Mouse (Mus musculus) lung, embryonic 15.5 days (tissue): Measurements from ENCODE around the gene Arhgef3. TPM values are rescaled to one million over a fixed set of nuclear protein-coding genes. Genes with fewer than 3 reads are reported as not detected.
A peak's percentile ranks its signal among the peaks of the same experiment; 100 is the strongest.

ENCODE experiments used
- ATAC-seq: fragments of 200-750 bp; cut with Nextera tagmentation; 2 replicates; pipeline ENCODE4 v1.8.0; 2017; ENCODE audit warnings: moderate number of reproducible peaks, borderline replicate concordance; ENCODE audit not compliant: low FRiP score, low TSS enrichment; ENCODE audit errors: extremely low read depth
- H3K27ac ChIP-seq: fragments of 300-500 bp; sonication (generic); 2 replicates; pipeline ENCODE4 v1.5.1; 2015; ENCODE audit warnings: moderate library complexity, mild to moderate bottlenecking, inconsistent platforms
- H3K27me3 ChIP-seq: fragments of 300-500 bp; sonication (generic); 2 replicates; pipeline ENCODE4 v1.6.1; 2015; ENCODE audit warnings: inconsistent platforms
- H3K36me3 ChIP-seq: fragments of 300-500 bp; sonication (generic); 2 replicates; pipeline ENCODE4 v1.6.1; 2015; ENCODE audit warnings: inconsistent platforms
- H3K4me1 ChIP-seq: fragments of 300-500 bp; sonication (generic); 2 replicates; pipeline ENCODE4 v1.6.1; 2015; ENCODE audit warnings: inconsistent platforms
- H3K4me2 ChIP-seq: fragments of 300-500 bp; sonication (generic); 2 replicates; pipeline ENCODE4 v1.6.1; 2015; ENCODE audit warnings: inconsistent platforms, mild to moderate bottlenecking, moderate library complexity
- H3K4me3 ChIP-seq: fragments of 300-500 bp; sonication (generic); 2 replicates; pipeline ENCODE4 v1.5.1; 2015; ENCODE audit warnings: mild to moderate bottlenecking, inconsistent platforms
- H3K9ac ChIP-seq: fragments of 300-500 bp; sonication (generic); 2 replicates; pipeline ENCODE4 v1.6.1; 2015; ENCODE audit warnings: inconsistent platforms
- H3K9me3 ChIP-seq: fragments of 300-500 bp; sonication (generic); 2 replicates; pipeline ENCODE4 v1.6.1; 2016; ENCODE audit warnings: inconsistent platforms
- WGBS: fragments of 180-500 bp; shearing (Covaris S2); methylation state at CpG from one replicate; pipeline ENCODE4 v1.1.7; 2015; 5-methylcytosine and 5-hydroxymethylcytosine counted together
- polyA plus RNA-seq: library from polyadenylated mRNA; unstranded; fragments of >200 nt; fragmentation: Nextera tagmentation; extraction: Ambion mirVana; gene quantifications from 2 replicates; pipeline ENCODE4 v1.2.1, GENCODE M21; 2015

The Arhgef3 gene
- polyA plus RNA-seq, 1 experiment from 2014 or later: 10.9 TPM

DNA sequence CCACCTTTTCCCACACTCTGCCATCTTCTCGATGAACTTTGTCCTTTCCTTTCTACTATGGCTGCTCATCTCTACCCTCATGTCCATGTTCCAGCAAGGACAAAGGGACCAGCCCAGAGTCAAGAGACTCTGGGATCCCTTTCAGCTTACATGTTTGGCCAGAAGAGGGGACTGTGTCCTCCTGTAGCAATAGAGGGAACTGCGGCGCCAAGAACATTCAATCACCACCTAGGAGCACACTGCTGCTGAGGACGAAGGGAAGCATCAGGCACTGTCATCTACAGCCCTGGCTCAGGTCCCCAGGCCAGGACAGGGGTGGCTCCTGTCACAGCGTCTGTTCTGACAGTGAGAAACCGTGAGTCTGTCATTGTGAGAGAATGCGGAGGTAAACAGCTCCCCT is 65.1 kb downstream of the Arhgef3 start:
- no peaks in the 10 kb centered on the region for H3K9me3 ChIP-seq
- no peak overlapping the region for H3K4me2 ChIP-seq
- peaks cover 30% of the 10 kb centered on the region for H3K4me1 ChIP-seq
- H3K4me3 ChIP-seq: no peak overlapping the region
- no peak overlapping the region for H3K9ac ChIP-seq
- H3K27me3 ChIP-seq: no peaks in the 10 kb centered on the region
- WGBS: 67% methylated on average over 7 of the region's 7 CpGs
- no peaks in the 10 kb centered on the region for H3K36me3 ChIP-seq
- H3K27ac ChIP-seq: no peak overlapping the region
- ATAC-seq: no peak

DNA sequence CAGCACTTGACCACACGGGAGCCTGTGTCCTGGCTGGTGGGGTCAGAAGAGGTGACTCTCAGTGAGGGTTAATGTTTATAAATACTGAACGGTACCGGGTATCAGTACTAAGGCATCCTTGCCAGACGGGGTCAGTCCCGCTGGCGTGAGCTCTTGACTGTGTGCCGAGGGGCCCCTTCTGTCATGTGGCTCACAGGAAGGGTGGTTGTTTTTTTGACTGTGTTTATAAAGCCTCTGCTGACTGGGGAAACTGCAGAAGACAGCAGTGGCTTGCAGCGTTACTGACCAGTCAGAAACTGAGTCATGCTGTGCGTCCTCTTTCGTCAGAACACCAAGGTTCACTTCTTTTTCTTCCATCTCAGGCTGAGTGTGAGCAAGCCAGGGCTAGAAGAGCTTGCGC is 67.4 kb downstream of the Arhgef3 start:
- Histone ChIP-seq H3K9me3 (no peaks in the 10 kb centered on the region), H3K4me1 (peaks cover 28% of the 10 kb centered on the region), H3K9ac (no peak overlapping the region), H3K27me3 (no peaks in the 10 kb centered on the region), H3K4me3 (no peak overlapping the region), H3K4me2 (no peak overlapping the region), H3K36me3 (no peaks in the 10 kb centered on the region), H3K27ac (peak overlapping the region; percentile 27; the same call in 1 of the 2 replicates)
- peak; percentile 32; the same call in 1 of the 2 replicates for ATAC-seq
- WGBS: 26% methylated on average over 11 of the region's 11 CpGs

DNA sequence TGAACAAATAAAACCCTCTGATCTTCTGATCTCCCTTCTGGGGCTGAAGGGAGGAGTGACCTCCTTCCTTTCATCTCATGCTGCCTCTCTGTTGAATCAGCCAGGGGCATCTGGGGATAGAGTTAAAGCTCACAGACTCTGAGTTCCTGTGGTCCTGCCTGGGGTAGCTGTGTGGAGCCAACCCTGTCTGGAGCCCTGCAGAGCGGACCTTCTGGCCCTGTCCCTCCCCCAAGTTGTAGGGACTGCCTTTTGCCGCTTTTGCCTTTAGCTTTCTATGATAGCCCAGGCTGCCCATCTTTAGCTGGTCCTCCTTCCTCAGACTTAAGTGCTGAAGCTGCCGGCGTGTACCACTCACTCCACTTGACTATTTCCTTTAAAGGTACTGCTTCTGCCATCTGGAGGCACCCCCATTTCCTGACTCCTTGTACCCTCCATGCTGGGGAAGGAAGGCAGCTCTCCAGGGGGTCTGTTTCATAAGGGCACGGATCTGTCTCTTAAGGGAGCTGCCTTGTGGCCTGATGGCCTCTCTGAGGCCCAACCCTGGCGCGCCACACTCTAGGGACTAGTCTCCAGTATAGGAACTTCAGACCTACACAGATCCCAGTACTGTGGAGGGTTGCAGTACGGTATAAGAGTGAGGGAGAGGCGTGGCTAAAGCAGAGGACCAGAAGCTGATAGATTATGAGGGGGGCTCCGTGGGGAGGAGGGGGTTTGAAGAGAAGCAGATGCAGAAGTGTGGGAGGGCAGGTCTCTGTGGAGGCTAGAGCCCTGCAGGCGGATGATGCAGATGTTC is 68.1 kb downstream of the Arhgef3 start:
- Histone ChIP-seq H3K36me3 (no peaks in the 10 kb centered on the region), H3K4me1 (peaks cover 28% of the 10 kb centered on the region), H3K4me3 (no peak overlapping the region), H3K9ac (no peak overlapping the region), H3K27me3 (no peaks in the 10 kb centered on the region), H3K9me3 (no peaks in the 10 kb centered on the region), H3K4me2 (no peak overlapping the region), H3K27ac (no peak overlapping the region)
- ATAC-seq: no peak
- 55% methylated on average over 11 of the region's 11 CpGs for WGBS

DNA sequence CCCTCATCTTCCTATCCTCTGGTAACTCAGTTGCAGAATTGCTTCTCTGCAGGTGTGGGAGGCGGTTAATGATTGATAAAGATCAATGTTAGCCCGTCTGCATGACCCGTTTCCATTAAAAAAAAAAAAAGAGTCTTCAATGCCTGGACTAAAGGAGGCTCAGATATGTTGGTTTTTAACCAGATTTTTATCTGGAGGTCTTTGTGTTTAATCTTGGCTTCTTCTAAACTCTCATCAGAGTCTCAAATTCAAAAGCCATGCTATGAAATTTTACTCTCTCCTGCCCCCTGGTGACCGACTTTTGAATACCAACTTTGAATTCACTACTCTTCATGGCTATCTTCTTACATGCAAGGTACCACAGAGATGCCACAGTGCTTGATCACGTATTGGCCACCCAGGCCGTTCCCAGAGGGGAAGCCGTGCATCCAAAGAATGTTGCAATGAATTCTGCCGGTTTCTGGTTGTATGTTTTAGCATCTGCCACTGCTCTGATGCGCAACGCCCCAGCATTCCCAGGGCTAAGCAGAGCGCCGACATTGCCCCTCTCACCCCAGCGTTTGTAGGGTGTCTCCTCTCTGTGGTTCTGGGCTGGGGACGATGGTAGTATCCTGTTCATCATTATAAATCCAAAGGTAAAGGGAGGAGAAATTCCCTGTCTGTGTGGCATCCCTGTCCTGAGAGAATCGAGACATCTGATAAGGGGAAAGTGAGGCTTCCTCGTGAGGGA is 69.0 kb downstream of the Arhgef3 start:
- Histone ChIP-seq H3K4me2 (no peak overlapping the region), H3K4me3 (no peak overlapping the region), H3K36me3 (no peaks in the 10 kb centered on the region), H3K27ac (no peak overlapping the region), H3K27me3 (no peaks in the 10 kb centered on the region), H3K9ac (no peak overlapping the region), H3K4me1 (peaks cover 21% of the 10 kb centered on the region), H3K9me3 (no peaks in the 10 kb centered on the region)
- ATAC-seq: no peak
- 57% methylated on average over 16 of the region's 16 CpGs for WGBS

DNA sequence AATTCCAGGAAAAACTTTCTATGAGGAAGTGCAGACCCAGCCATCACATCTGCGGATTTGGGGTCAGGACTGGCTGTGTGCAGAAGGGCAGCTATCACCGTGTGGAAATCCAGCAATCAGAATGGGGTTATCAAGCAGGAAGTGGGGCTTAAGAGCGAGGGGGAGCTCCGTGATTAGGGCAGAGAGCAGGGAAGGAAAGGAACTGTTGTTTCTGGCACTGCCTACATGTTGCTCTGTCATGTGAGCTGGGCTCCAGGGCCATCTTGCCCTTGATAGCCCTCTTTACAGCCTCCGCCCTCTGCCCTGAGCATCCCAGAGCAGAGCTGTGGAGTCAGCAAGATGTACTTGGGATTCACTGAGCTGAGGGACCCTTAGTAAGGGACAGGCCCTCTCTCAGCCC is 71.2 kb downstream of the Arhgef3 start:
- no peak overlapping the region for H3K27ac ChIP-seq
- ATAC-seq: no peak
- no peak overlapping the region for H3K9ac ChIP-seq
- H3K4me2 ChIP-seq: no peak overlapping the region
- no peak overlapping the region for H3K4me3 ChIP-seq
- H3K4me1 ChIP-seq: peaks cover 19% of the 10 kb centered on the region
- WGBS: 50% methylated on average over 5 of the region's 5 CpGs
- no peaks in the 10 kb centered on the region for H3K27me3 ChIP-seq
- H3K9me3 ChIP-seq: no peaks in the 10 kb centered on the region
- no peaks in the 10 kb centered on the region for H3K36me3 ChIP-seq

DNA sequence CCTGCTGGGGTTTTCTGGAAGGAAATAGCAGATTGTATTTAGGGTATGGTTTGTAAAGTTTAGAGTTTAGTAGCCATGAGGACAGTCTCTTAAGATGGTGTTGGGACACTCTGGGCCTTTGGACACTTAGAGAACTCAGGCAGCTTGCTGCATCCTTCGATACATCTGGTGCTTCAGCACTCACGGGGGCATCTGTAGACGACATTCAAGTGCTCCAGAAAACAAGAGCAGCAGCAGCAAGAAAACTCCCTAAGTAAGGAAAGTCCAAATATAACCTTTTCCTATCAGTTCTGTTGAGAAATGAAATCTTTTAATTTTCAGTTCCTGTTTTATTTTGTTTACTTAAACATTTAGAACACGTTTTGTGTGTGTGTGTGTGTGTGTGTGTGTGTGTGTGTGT is 71.9 kb downstream of the Arhgef3 start:
- no peak for ATAC-seq
- Histone ChIP-seq H3K4me3 (no peak overlapping the region), H3K27ac (no peak overlapping the region), H3K36me3 (no peaks in the 10 kb centered on the region), H3K9ac (no peak overlapping the region), H3K27me3 (no peaks in the 10 kb centered on the region), H3K4me1 (peaks cover 18% of the 10 kb centered on the region), H3K4me2 (no peak overlapping the region), H3K9me3 (no peaks in the 10 kb centered on the region)
- 63% methylated on average over 4 of the region's 4 CpGs for WGBS

DNA sequence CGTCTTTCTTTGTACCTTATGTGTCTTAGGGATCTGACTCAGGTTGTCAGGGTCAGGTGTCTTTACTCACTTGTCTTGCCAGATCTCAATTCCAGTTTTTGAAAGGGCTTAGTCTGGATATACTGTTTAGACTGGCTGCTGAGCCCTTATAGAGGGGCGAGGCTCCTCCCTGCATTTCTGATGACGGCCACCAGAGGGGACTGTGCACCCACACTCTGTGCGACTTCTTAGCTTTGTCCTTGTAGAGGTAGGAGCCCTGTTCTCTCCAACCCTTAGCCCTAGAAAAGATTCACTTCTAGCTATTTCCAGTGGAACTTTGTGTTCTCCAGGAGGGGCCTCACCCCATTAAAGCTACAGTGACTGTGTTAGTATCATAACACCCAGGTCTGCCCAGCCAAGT is 72.3 kb downstream of the Arhgef3 start:
- Histone ChIP-seq H3K36me3 (no peaks in the 10 kb centered on the region), H3K27me3 (no peaks in the 10 kb centered on the region), H3K4me3 (no peak overlapping the region), H3K27ac (no peak overlapping the region), H3K9ac (no peak overlapping the region), H3K4me1 (peaks cover 14% of the 10 kb centered on the region), H3K9me3 (no peaks in the 10 kb centered on the region), H3K4me2 (no peak overlapping the region)
- WGBS: 5% methylated on average over 4 of the region's 4 CpGs
- no peak for ATAC-seq

DNA sequence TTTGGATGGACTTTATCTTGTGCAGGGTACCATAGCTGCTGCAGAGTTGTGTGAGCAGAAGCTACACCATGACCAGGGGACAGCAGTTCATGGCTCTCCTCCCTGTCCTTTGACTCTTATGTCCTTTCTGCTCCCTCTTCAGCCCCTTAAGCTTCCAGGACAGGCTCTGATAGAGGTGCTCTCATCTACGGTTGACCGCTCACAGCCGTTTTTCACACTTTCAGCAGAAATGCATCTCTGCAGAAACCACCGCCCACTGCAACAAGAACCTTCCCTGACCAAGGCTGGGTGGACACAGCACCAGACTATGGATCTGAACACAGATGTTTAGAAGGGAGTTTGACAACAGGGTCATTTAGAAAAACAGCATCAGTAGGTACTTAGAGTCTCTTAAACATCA is 73.2 kb downstream of the Arhgef3 start:
- H3K9ac ChIP-seq: no peak overlapping the region
- H3K27ac ChIP-seq: no peak overlapping the region
- H3K27me3 ChIP-seq: no peaks in the 10 kb centered on the region
- H3K9me3 ChIP-seq: no peaks in the 10 kb centered on the region
- H3K4me2 ChIP-seq: no peak overlapping the region
- H3K4me1 ChIP-seq: peaks cover 6% of the 10 kb centered on the region; the same call in 1 of the 2 replicates
- no peaks in the 10 kb centered on the region for H3K36me3 ChIP-seq
- 76% methylated on average over 4 of the region's 4 CpGs for WGBS
- no peak overlapping the region for H3K4me3 ChIP-seq
- ATAC-seq: no peak

DNA sequence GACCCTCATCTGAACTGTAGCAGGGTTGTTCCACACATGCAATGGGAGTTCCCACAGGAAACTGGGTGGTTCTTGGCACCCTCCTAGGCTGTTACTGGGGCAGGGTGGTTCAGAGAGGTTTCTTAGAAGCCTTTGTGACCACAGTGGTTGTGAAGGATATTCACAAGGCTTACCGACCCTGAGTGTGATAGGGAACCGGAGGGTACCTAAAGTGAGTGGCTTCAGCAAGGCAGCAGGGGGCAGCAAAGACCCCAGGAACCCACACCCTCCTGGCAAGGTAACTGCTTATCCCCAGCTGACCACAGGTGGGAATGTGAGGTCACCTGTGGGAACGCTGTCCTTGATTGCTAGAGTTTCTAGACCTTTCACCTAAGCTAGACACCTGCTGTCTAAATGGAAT is 77.8 kb downstream of the Arhgef3 start:
- no peak for ATAC-seq

DNA sequence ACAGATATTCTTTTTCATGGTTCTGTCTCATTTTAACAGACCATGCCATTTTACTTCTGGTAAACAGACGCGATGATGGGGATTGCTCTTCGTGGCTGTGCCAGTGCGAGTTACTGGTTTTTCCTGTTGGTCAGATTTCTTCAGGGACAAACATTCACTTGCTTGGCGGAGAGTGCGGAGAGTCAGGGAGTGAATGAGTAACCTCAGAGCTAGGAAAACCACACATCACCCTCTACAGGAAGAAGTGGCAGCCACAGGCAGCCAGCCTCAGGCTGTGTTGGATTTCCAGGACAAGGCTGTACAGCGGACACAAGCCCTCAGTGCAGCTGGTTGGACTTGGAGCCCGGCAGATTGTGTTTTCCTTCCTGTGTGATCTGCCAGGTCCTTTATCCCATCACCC is 82.3 kb downstream of the Arhgef3 start:
- Histone ChIP-seq H3K36me3 (no peaks in the 10 kb centered on the region), H3K27me3 (no peaks in the 10 kb centered on the region), H3K27ac (no peak overlapping the region), H3K9ac (no peak overlapping the region), H3K4me2 (no peak overlapping the region), H3K4me1 (no peaks in the 10 kb centered on the region), H3K9me3 (no peaks in the 10 kb centered on the region), H3K4me3 (no peak overlapping the region)
- ATAC-seq: no peak
- WGBS: 53% methylated on average over 8 of the region's 8 CpGs

More for the DNA sequence above, 77.8 kb downstream of the Arhgef3 start:
- Histone ChIP-seq H3K9ac (no peak overlapping the region), H3K4me3 (no peak overlapping the region), H3K27me3 (no peaks in the 10 kb centered on the region), H3K4me2 (no peak overlapping the region), H3K9me3 (no peaks in the 10 kb centered on the region), H3K27ac (no peak overlapping the region), H3K36me3 (no peaks in the 10 kb centered on the region), H3K4me1 (no peaks in the 10 kb centered on the region)
- WGBS: 15% methylated on average over 3 of the region's 3 CpGs

DNA sequence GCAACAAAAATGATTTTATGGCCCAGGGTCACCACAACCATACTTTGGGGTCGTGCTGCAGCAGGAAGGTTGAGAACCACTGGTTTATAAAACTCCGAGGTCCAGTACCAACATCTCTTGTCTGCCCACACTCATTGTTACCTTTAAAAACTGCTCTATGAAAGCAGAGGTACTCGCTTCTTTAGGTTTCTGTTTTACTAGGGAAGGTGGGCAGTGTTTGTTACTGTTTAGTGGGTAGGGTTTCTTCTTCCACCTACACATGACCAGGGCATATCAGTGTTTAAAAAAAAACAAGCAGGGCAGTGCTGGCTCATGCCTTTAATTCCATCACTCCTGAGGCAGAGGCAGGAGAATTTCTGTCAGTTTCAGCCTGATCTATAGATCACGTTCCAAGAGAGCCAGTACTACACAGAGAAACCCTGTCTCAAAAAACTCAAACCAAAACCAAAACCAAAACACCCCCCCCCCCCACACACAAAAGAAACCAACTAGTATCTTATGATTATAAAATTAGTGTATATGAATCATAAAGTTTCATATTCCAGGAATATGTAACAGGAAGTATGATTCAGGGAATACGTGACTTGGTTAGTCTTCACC is 83.9 kb downstream of the Arhgef3 start:
- Histone ChIP-seq H3K36me3 (no peaks in the 10 kb centered on the region), H3K27ac (no peak overlapping the region), H3K9ac (no peak overlapping the region), H3K4me3 (no peak overlapping the region), H3K4me1 (no peaks in the 10 kb centered on the region), H3K4me2 (no peak overlapping the region), H3K27me3 (no peaks in the 10 kb centered on the region), H3K9me3 (no peaks in the 10 kb centered on the region)
- 85% methylated on average over 5 of the region's 5 CpGs for WGBS
- ATAC-seq: no peak

DNA sequence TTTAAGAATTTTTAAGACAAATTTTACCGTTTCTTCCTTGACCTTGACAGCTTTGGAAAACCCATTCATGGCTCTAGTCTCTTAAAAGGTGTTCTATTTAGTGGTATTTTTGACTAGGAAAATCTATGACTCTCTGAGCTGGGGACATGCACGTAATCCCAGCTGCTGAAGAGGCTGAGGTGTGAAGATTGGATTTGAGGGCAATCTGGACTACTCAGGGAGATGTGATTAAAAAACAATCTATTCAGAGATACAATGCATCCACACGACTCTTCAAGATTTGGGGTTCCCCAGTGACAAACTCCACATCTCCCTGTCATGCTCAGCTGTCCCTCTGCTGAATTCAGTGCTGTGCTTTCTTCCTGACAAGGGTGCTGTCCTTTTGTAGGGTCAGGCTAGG is 84.4 kb downstream of the Arhgef3 start:
- ATAC-seq: no peak
- Histone ChIP-seq H3K9me3 (no peaks in the 10 kb centered on the region), H3K27ac (no peak overlapping the region), H3K4me1 (no peaks in the 10 kb centered on the region), H3K4me3 (no peak overlapping the region), H3K27me3 (no peaks in the 10 kb centered on the region), H3K4me2 (no peak overlapping the region), H3K9ac (no peak overlapping the region), H3K36me3 (no peaks in the 10 kb centered on the region)
- 76% methylated on average over 3 of the region's 3 CpGs for WGBS
